Mouse (Mus musculus): ENCODE data around the gene 2610044O15Rik8. TPM values are rescaled to one million over a fixed set of nuclear protein-coding genes. Genes with fewer than 3 reads are reported as not detected.

Gene 2610044O15Rik8
- total RNA-seq (2014; fragmentation: Nextera tagmentation) (16.3 and 16.7 TPM in 2 replicates), total RNA-seq (2017) (19.4 and 22.4 TPM in 2 replicates)

- ATAC-seq (replicated peaks; ENCODE audit: poor library complexity, severe bottlenecking), result peak; percentile 93
Measured at GRCm38 (mm10) chr8:129234027-129234733, at the start of gene 2610044O15Rik8. Gene 2610044O15Rik8, minus strand, starts transcription at chr8:129234406.

- no peak for ATAC-seq (replicated peaks; ENCODE audit: poor library complexity, severe bottlenecking)
Measured at GRCm38 (mm10) chr8:129265918-129266317, 31.7 kb upstream of the 2610044O15Rik8 start.

- ATAC-seq (replicated peaks; ENCODE audit: poor library complexity, severe bottlenecking), result no peak
Measured at GRCm38 (mm10) chr8:129264296-129264695, 30.1 kb upstream of the 2610044O15Rik8 start.

- peak; percentile 97 for ATAC-seq (replicated peaks; ENCODE audit: poor library complexity, severe bottlenecking)
Measured at GRCm38 (mm10) chr8:129263211-129263927, 29.2 kb upstream of the 2610044O15Rik8 start.

GRCm38 (mm10) chr8:129233664-129234026 is 561 bp downstream of the 2610044O15Rik8 start:
- ATAC-seq (replicated peaks; ENCODE audit: poor library complexity, severe bottlenecking), result no peak

Other genes starting within 250 kb of the 2610044O15Rik8 start
- not detected in 2 replicates for gene Ccdc7a, start 168.9 kb downstream of the 2610044O15Rik8 start, total RNA-seq (2014; fragmentation: Nextera tagmentation)
- not detected in 2 replicates for gene Ccdc7a, start 168.9 kb downstream of the 2610044O15Rik8 start, total RNA-seq (2017)
- gene Ccdc7b, start 167.3 kb downstream of the 2610044O15Rik8 start, total RNA-seq (2014; fragmentation: Nextera tagmentation), result not detected in 2 replicates
- gene Ccdc7b, start 167.3 kb downstream of the 2610044O15Rik8 start, total RNA-seq (2017), result not detected in 2 replicates
- gene Gm10999, start 102.7 kb downstream of the 2610044O15Rik8 start, total RNA-seq (2014; fragmentation: Nextera tagmentation), result not detected in 2 replicates
- gene Gm10999, start 102.7 kb downstream of the 2610044O15Rik8 start, total RNA-seq (2017), result not detected in 2 replicates